Mouse (Mus musculus): ENCODE measurements around the gene Ccrl2.

- TF ChIP-seq CTCF (IDR thresholded peaks at IDR 0.05; ENCODE audit: extremely low read depth, insufficient read depth, low read length) (no peak), POLR2A (IDR thresholded peaks at IDR 0.05; ENCODE audit: extremely low read depth, insufficient read depth, low read length) (no peak)
Observed at GRCm38 (mm10) chr9:111011550-111011949, 45.8 kb downstream of the Ccrl2 start.
